Mouse (Mus musculus) 3T3-L1 (cell line): ENCODE results near the gene Kdm1a.

Source experiments
- DNase-seq: peaks from one replicate; pipeline ENCODE4 v3.0.0-alpha.2; 2015; ENCODE audit warnings: low read depth, low spot score

Kdm1a gene

GRCm38 (mm10) chr4:136602018-136602554, 437 bp downstream of the Kdm1a start:
- DNase-seq: peak; percentile 51

- DNase-seq: peak; percentile 76
Measured at GRCm38 (mm10) chr4:136601476-136601875, 1.0 kb downstream of the Kdm1a start.

GRCm38 (mm10) chr4:136600536-136600935, 2.0 kb downstream of the Kdm1a start:
- DNase-seq: no peak

- DNase-seq: peak; percentile 20
Measured at GRCm38 (mm10) chr4:136599869-136600268, 2.7 kb downstream of the Kdm1a start.

- DNase-seq: peak; percentile 80
Measured at GRCm38 (mm10) chr4:136598268-136598876, 4.2 kb downstream of the Kdm1a start.

GRCm38 (mm10) chr4:136595221-136595620, 7.3 kb downstream of the Kdm1a start:
- no peak for DNase-seq

- DNase-seq: peak; percentile 61
Measured at GRCm38 (mm10) chr4:136594006-136594405, 8.5 kb downstream of the Kdm1a start.

GRCm38 (mm10) chr4:136592111-136592510, 10.4 kb downstream of the Kdm1a start:
- DNase-seq: no peak

GRCm38 (mm10) chr4:136588003-136588402, 14.5 kb downstream of the Kdm1a start:
- DNase-seq: no peak

GRCm38 (mm10) chr4:136587221-136587827, 15.2 kb downstream of the Kdm1a start:
- no peak for DNase-seq

- peak; percentile 29 for DNase-seq
Measured at GRCm38 (mm10) chr4:136581885-136582284, 20.6 kb downstream of the Kdm1a start.

- DNase-seq: peak; percentile 74
Measured at GRCm38 (mm10) chr4:136569998-136570397, 32.5 kb downstream of the Kdm1a start.

GRCm38 (mm10) chr4:136568629-136569028, 33.9 kb downstream of the Kdm1a start:
- DNase-seq: peak; percentile 42

- DNase-seq: no peak
Measured at GRCm38 (mm10) chr4:136562755-136563154, 39.8 kb downstream of the Kdm1a start.

- DNase-seq: no peak
Measured at GRCm38 (mm10) chr4:136560270-136560991, 42.1 kb downstream of the Kdm1a start.

- DNase-seq: no peak
Measured at GRCm38 (mm10) chr4:136559690-136560089, 42.8 kb downstream of the Kdm1a start.

- no peak for DNase-seq
Measured at GRCm38 (mm10) chr4:136557638-136558037, 44.9 kb downstream of the Kdm1a start.

GRCm38 (mm10) chr4:136553108-136553507, 49.4 kb downstream of the Kdm1a start:
- no peak for DNase-seq

GRCm38 (mm10) chr4:136548381-136548801, 54.1 kb downstream of the Kdm1a start:
- DNase-seq: peak; percentile 20

- DNase-seq: no peak
Measured at GRCm38 (mm10) chr4:136547721-136548120, 54.8 kb downstream of the Kdm1a start.

- no peak for DNase-seq
Measured at GRCm38 (mm10) chr4:136546279-136547045, 56.1 kb downstream of the Kdm1a start.

- DNase-seq: no peak
Measured at GRCm38 (mm10) chr4:136545151-136545550, 57.4 kb downstream of the Kdm1a start.
